Mouse (Mus musculus) heart, adult 2 months (tissue): Measurements from ENCODE around the gene Gdpd4. TPM values are rescaled to one million over a fixed set of nuclear protein-coding genes. Genes with fewer than 3 reads are reported as not detected.

Experiments used
- DNase-seq, 2 experiments: peaks; one replicate each; pipeline ENCODE4 v3.0.0; 2021
- H3K27ac ChIP-seq: fragments of 200-600 bp; 2 replicates; pipeline ENCODE4 v1.8.1; 2022
- H3K27me3 ChIP-seq: fragments of 200-500 bp; 2 replicates; pipeline ENCODE4 v1.6.1; 2012; ENCODE audit warnings: mild to moderate bottlenecking, low read length, inconsistent platforms, mixed read lengths; ENCODE audit not compliant: control insufficient read depth, insufficient read depth
- H3K36me3 ChIP-seq: fragments of 200-500 bp; 2 replicates; pipeline ENCODE4 v1.6.1; 2012; ENCODE audit warnings: low read length, inconsistent platforms; ENCODE audit not compliant: control insufficient read depth, insufficient read depth
- H3K4me1 ChIP-seq: fragments of 200-500 bp; 2 replicates; pipeline ENCODE4 v1.6.1; 2011; ENCODE audit warnings: low read length; ENCODE audit not compliant: control insufficient read depth, insufficient read depth
- H3K4me3 ChIP-seq: fragments of 200-600 bp; 2 replicates; pipeline ENCODE4 v1.8.1; 2022
- H3K79me2 ChIP-seq: fragments of 200-500 bp; replicated peaks from 2 replicates; pipeline ENCODE4 v1.6.1; 2012; ENCODE audit warnings: mild to moderate bottlenecking, inconsistent platforms, low read length, moderate library complexity, mixed read lengths; ENCODE audit not compliant: control insufficient read depth, insufficient read depth
- H3K9ac ChIP-seq: fragments of 200-500 bp; 2 replicates; pipeline ENCODE4 v1.6.1; 2012; ENCODE audit warnings: low read depth, mild to moderate bottlenecking, control low read depth, inconsistent platforms, low read length, mixed read lengths
- CTCF ChIP-seq: fragments of 200-600 bp; IDR thresholded peaks from 2 replicates; pipeline ENCODE4 v1.8.1; 2022; ENCODE audit warnings: antibody characterized with exemption, mild to moderate bottlenecking, moderate library complexity
- EP300 ChIP-seq: fragments of 200-500 bp; IDR thresholded peaks from 2 replicates; pipeline ENCODE4 v1.6.1; 2011; ENCODE audit warnings: low read depth, low read length, control low read depth; ENCODE audit not compliant: insufficient read depth
- POLR2A ChIP-seq: fragments of 200-500 bp; IDR thresholded peaks from 2 replicates; pipeline ENCODE4 v1.6.1; 2011; ENCODE audit warnings: mild to moderate bottlenecking, low read depth, low read length, control low read depth; ENCODE audit not compliant: insufficient read depth
- WGBS: fragments of 180-500 bp; shearing (Covaris S2); methylation state at CpG from one replicate; pipeline ENCODE4 v1.1.7; 2018; 5-methylcytosine and 5-hydroxymethylcytosine counted together
- intact Hi-C: fragments of 180-260 bp; cut with DNase I; formaldehyde crosslinking; loops from one replicate; pipeline ENCODE4 v1.15.1; 2025
- polyA plus RNA-seq: library from polyadenylated mRNA; depleted of rRNA; stranded (reverse); fragments of >200 nt; gene quantifications from 2 replicates; pipeline ENCODE4 v1.2.3, GENCODE M21; 2012
- total RNA-seq, 2 experiments: library from RNA; stranded (reverse); gene quantifications; 2 replicates each; pipeline ENCODE4 v1.2.3; 2021

The Gdpd4 gene
- total and polyA plus RNA-seq, 3 experiments: not detected

GRCm38 (mm10) chr7:98002617-98003016 is 82.9 kb downstream of the Gdpd4 start:
- Histone ChIP-seq H3K27ac (no peak overlapping the region), H3K27me3 (no peaks in the 10 kb centered on the region), H3K9ac (no peak overlapping the region)

GRCm38 (mm10) chr7:98048101-98048824 is 128.5 kb downstream of the Gdpd4 start:
- no peaks in the 10 kb centered on the region for H3K4me1 ChIP-seq
- intact Hi-C loops: no loop called here
- H3K79me2 ChIP-seq: no peaks in the 10 kb centered on the region
- H3K27ac ChIP-seq: no peak overlapping the region
- H3K4me3 ChIP-seq: no peak overlapping the region
- no peak for DNase-seq
- H3K36me3 ChIP-seq: no peaks in the 10 kb centered on the region
- 64% methylated on average over 9 of the region's 9 CpGs for WGBS
- no peaks in the 10 kb centered on the region for H3K27me3 ChIP-seq
- TF ChIP-seq CTCF: no peak
- no peak for TF ChIP-seq EP300
- no peak for TF ChIP-seq POLR2A
- no peak overlapping the region for H3K9ac ChIP-seq

More at GRCm38 (mm10) chr7:98002617-98003016, 82.9 kb downstream of the Gdpd4 start:
- WGBS: 74% methylated on average over 7 of the region's 7 CpGs
- no peak for DNase-seq
- Histone ChIP-seq H3K4me3 (no peak overlapping the region), H3K79me2 (no peaks in the 10 kb centered on the region), H3K4me1 (no peaks in the 10 kb centered on the region), H3K36me3 (no peaks in the 10 kb centered on the region)
- no peak for TF ChIP-seq POLR2A
- TF ChIP-seq CTCF: no peak
- no peak for TF ChIP-seq EP300
- intact Hi-C loops: no loop called here

- no peaks in the 10 kb centered on the region for H3K79me2 ChIP-seq
- intact Hi-C loops: no loop called here
- no peak overlapping the region for H3K9ac ChIP-seq
- H3K27me3 ChIP-seq: no peaks in the 10 kb centered on the region
- no peaks in the 10 kb centered on the region for H3K36me3 ChIP-seq
- no peaks in the 10 kb centered on the region for H3K4me1 ChIP-seq
- peak; percentile 20 to 55 for DNase-seq
- TF ChIP-seq EP300: no peak
- TF ChIP-seq CTCF: peak; percentile 73
- H3K4me3 ChIP-seq: no peak overlapping the region
- no peak overlapping the region for H3K27ac ChIP-seq
- 17% methylated on average over 8 of the region's 8 CpGs for WGBS
Measured at GRCm38 (mm10) chr7:98051980-98052379, 132.2 kb downstream of the Gdpd4 start.

- intact Hi-C loops: no loop called here
- WGBS: 83% methylated on average over 9 of the region's 9 CpGs
- Histone ChIP-seq H3K4me1 (no peaks in the 10 kb centered on the region), H3K9ac (no peak overlapping the region), H3K27ac (no peak overlapping the region), H3K79me2 (no peaks in the 10 kb centered on the region), H3K27me3 (no peaks in the 10 kb centered on the region), H3K4me3 (no peak overlapping the region), H3K36me3 (no peaks in the 10 kb centered on the region)
- TF ChIP-seq CTCF: no peak
- no peak for TF ChIP-seq EP300
- TF ChIP-seq POLR2A: no peak
- DNase-seq: no peak
Measured at GRCm38 (mm10) chr7:98054461-98054860, 134.7 kb downstream of the Gdpd4 start.

GRCm38 (mm10) chr7:98054942-98055341 is 135.2 kb downstream of the Gdpd4 start:
- Histone ChIP-seq H3K27me3 (no peaks in the 10 kb centered on the region), H3K79me2 (no peaks in the 10 kb centered on the region), H3K9ac (no peak overlapping the region), H3K27ac (no peak overlapping the region), H3K36me3 (no peaks in the 10 kb centered on the region), H3K4me1 (no peaks in the 10 kb centered on the region), H3K4me3 (no peak overlapping the region)
- WGBS: 91% methylated on average over 8 of the region's 8 CpGs
- no peak for DNase-seq
- TF ChIP-seq EP300: no peak
- TF ChIP-seq CTCF: no peak
- TF ChIP-seq POLR2A: no peak
- intact Hi-C loops: no loop called here

- Histone ChIP-seq H3K36me3 (no peaks in the 10 kb centered on the region), H3K4me1 (no peaks in the 10 kb centered on the region), H3K27me3 (no peaks in the 10 kb centered on the region), H3K9ac (no peak overlapping the region), H3K79me2 (no peaks in the 10 kb centered on the region), H3K4me3 (no peak overlapping the region), H3K27ac (no peak overlapping the region)
- TF ChIP-seq CTCF (no peak), EP300 (no peak), POLR2A (no peak)
- WGBS: 77% methylated on average over 11 of the region's 11 CpGs
- DNase-seq: no peak
- intact Hi-C loops: no loop called here
Measured at GRCm38 (mm10) chr7:98066229-98066628, 146.5 kb downstream of the Gdpd4 start.
